Mouse (Mus musculus) ES-Bruce4 (cell line): ENCODE results near the gene Cers2.

ENCODE experiments used
- CTCF ChIP-seq: IDR thresholded peaks from one replicate; pipeline ENCODE4 v1.8.1; 2011; ENCODE audit warnings: low read depth, low read length
- EP300 ChIP-seq: IDR thresholded peaks from 2 replicates; pipeline ENCODE4 v1.6.1; 2011; ENCODE audit warnings: low read depth, low read length; ENCODE audit not compliant: insufficient read depth

GRCm38 (mm10) chr3:95296103-95296469 is 18.5 kb upstream of the Cers2 start:
- TF ChIP-seq EP300 (no peak), CTCF (peak; percentile 53)
